Mouse (Mus musculus): ENCODE data around the gene Fam20b. TPM values are rescaled to one million over a fixed set of nuclear protein-coding genes. Genes with fewer than 3 reads are reported as not detected.
A peak's percentile ranks its signal among the peaks of the same experiment; 100 is the strongest.

The Fam20b gene
- polyA plus RNA-seq, 2 experiments, result 7.5 to 9.9 TPM

DNA sequence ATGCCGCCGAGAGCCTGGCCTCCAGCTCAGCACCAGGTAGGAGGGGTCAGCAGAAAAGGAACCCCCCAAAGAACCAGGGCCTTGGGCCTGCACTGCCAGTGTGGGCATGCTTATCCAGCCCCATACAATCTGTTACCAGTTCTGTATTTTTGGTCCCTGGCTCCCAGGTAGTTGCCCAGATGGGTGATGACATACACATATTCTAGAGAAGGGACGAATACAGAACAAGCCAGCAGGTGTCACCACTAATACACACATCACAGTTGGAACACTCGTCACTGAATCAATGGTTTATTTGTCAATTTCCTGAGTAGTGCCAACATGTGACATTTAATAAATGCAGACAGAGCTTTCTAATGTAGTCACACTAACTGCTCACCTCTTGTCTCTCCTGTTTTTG is 78.3 kb downstream of the Fam20b start:
- Histone ChIP-seq H3K9ac (replicated peaks) (no peak overlapping the region), H3K9me3 (ENCODE audit: control insufficient read depth, low read length) (no peaks in the 10 kb centered on the region), H3K27me3 (ENCODE audit: control insufficient read depth, insufficient read depth, low read length) (no peaks in the 10 kb centered on the region), H3K4me2 (ENCODE audit: low read depth) (no peak overlapping the region), H3K4me1 (replicated peaks; ENCODE audit: control insufficient read depth in 2 of 2, insufficient read depth in 2 of 2, low read length in 1 of 2) (no peaks in the 10 kb centered on the region), H3K36me3 (replicated peaks; ENCODE audit: control insufficient read depth, insufficient read depth, low read depth) (no peaks in the 10 kb centered on the region; the same call in 1 of the 2 replicates), H3K27ac (no peak overlapping the region), H3K4me3 (ENCODE audit: insufficient read depth in 1 of 2, low read depth in 2 of 2, low read length in 2 of 2) (no peak overlapping the region)
- 67% methylated on average over 4 of the region's 4 CpGs for WGBS (ENCODE audit: insufficient replicate concordance)
- no peak for DNase-seq (ENCODE audit: low read depth in 3 of 3, low spot score in 3 of 3)
- no peak for ATAC-seq (ENCODE audit: insufficient read depth)
- TF ChIP-seq EP300 (IDR thresholded peaks at IDR 0.05; ENCODE audit: low read depth), result no peak
- TF ChIP-seq CTCF (IDR thresholded peaks at IDR 0.05; ENCODE audit: low read depth), result peak; percentile 33; the same call in 1 of the 2 replicates

DNA sequence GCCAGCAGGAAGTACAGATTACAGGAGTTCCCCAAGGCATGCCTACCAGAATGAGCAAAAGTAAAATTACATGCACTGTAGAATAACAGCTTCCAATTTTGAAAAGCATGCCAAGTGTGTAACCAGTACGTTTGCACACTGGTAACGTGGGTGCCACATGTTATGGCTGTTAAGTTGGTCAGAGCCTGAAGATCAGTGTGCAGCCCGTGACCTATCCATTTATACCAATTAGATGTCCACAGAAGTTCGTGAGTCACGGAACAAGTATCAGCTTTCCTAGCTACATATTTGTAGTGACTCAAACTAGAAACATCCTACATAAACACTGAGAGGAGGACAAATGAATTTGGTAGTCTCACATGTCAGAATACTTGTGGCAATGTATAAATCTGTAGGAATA is 79.4 kb downstream of the Fam20b start:
- Histone ChIP-seq H3K9ac (replicated peaks) (no peak overlapping the region), H3K36me3 (replicated peaks; ENCODE audit: control insufficient read depth, insufficient read depth, low read depth) (peaks cover under 1% of the 10 kb centered on the region; the same call in 1 of the 2 replicates), H3K4me1 (replicated peaks; ENCODE audit: control insufficient read depth in 2 of 2, insufficient read depth in 2 of 2, low read length in 1 of 2) (no peaks in the 10 kb centered on the region), H3K4me3 (ENCODE audit: insufficient read depth in 1 of 2, low read depth in 2 of 2, low read length in 2 of 2) (no peak overlapping the region), H3K9me3 (ENCODE audit: control insufficient read depth, low read length) (no peaks in the 10 kb centered on the region), H3K27ac (no peak overlapping the region), H3K27me3 (ENCODE audit: control insufficient read depth, insufficient read depth, low read length) (no peaks in the 10 kb centered on the region), H3K4me2 (ENCODE audit: low read depth) (no peak overlapping the region)
- 73% methylated on average over 5 of the region's 5 CpGs for WGBS (ENCODE audit: insufficient replicate concordance)
- DNase-seq (ENCODE audit: low read depth in 3 of 3, low spot score in 3 of 3) (no peak), ATAC-seq (ENCODE audit: insufficient read depth) (no peak)
- no peak for TF ChIP-seq EP300 (IDR thresholded peaks at IDR 0.05; ENCODE audit: low read depth)
- TF ChIP-seq CTCF (IDR thresholded peaks at IDR 0.05; ENCODE audit: low read depth), result no peak

DNA sequence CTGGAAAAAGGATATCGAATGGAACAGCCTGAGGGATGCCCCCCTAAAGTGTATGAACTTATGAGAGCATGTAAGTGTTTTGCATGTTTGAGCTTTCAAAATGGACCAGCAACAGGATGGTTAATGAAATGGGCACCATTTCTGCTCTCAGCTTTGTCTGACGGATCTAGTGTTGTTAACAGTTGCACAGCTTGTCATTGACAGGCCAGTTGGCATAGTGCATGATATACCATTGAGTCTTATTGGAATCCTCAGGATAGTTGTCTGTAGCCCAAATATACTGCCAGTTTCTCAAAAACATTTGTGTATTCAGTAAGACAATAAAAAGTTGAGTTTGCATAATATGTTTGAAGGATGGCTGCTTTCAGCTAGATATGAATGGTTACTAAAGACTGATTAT is 83.7 kb downstream of the Fam20b start:
- peaks cover 6% of the 10 kb centered on the region for H3K36me3 ChIP-seq (replicated peaks; ENCODE audit: control insufficient read depth, insufficient read depth, low read depth)
- ATAC-seq (ENCODE audit: insufficient read depth), result no peak
- 65% methylated on average over 2 of the region's 2 CpGs for WGBS (ENCODE audit: insufficient replicate concordance)

DNA sequence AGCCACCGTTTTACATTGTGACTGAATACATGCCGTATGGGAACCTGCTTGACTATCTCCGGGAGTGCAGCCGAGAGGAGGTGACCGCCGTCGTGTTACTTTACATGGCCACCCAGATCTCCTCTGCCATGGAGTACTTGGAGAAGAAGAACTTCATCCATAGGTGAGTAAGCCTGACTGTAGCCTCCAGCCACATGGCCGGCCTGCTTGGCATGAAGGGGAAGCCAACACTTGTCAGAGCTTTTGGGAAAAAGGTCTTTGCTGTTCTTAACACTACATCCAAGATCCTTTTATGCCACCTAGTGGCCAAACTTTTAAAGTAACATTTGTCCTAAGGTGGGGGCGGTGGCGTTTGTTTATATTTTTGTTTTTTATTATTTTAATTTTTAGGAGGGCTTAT is 85.8 kb downstream of the Fam20b start:
- H3K9ac ChIP-seq (replicated peaks), result no peak overlapping the region
- ATAC-seq (ENCODE audit: insufficient read depth), result no peak
- TF ChIP-seq EP300 (IDR thresholded peaks at IDR 0.05; ENCODE audit: low read depth) (no peak), CTCF (IDR thresholded peaks at IDR 0.05; ENCODE audit: low read depth) (peak; percentile 61)
- H3K4me3 ChIP-seq (ENCODE audit: insufficient read depth in 1 of 2, low read depth in 2 of 2, low read length in 2 of 2), result no peak overlapping the region
- H3K9me3 ChIP-seq (ENCODE audit: control insufficient read depth, low read length), result no peaks in the 10 kb centered on the region
- WGBS (ENCODE audit: insufficient replicate concordance), result 75% methylated on average over 10 of the region's 10 CpGs
- no peak overlapping the region for H3K27ac ChIP-seq
- peaks cover 11% of the 10 kb centered on the region for H3K36me3 ChIP-seq (replicated peaks; ENCODE audit: control insufficient read depth, insufficient read depth, low read depth)
- H3K4me1 ChIP-seq (replicated peaks; ENCODE audit: control insufficient read depth in 2 of 2, insufficient read depth in 2 of 2, low read length in 1 of 2), result no peaks in the 10 kb centered on the region
- peak in 1 of 3 experiments; percentile 25 for DNase-seq (ENCODE audit: low read depth in 3 of 3, low spot score in 3 of 3)
- H3K4me2 ChIP-seq (ENCODE audit: low read depth), result no peak overlapping the region
- H3K27me3 ChIP-seq (ENCODE audit: control insufficient read depth, insufficient read depth, low read length), result no peaks in the 10 kb centered on the region

More for the DNA sequence above, 83.7 kb downstream of the Fam20b start:
- Histone ChIP-seq H3K4me2 (ENCODE audit: low read depth) (no peak overlapping the region), H3K4me1 (replicated peaks; ENCODE audit: control insufficient read depth in 2 of 2, insufficient read depth in 2 of 2, low read length in 1 of 2) (no peaks in the 10 kb centered on the region), H3K9ac (replicated peaks) (no peak overlapping the region), H3K27me3 (ENCODE audit: control insufficient read depth, insufficient read depth, low read length) (no peaks in the 10 kb centered on the region), H3K9me3 (ENCODE audit: control insufficient read depth, low read length) (no peaks in the 10 kb centered on the region), H3K4me3 (ENCODE audit: insufficient read depth in 1 of 2, low read depth in 2 of 2, low read length in 2 of 2) (no peak overlapping the region), H3K27ac (no peak overlapping the region)
- DNase-seq (ENCODE audit: low read depth in 3 of 3, low spot score in 3 of 3), result no peak
- TF ChIP-seq CTCF (IDR thresholded peaks at IDR 0.05; ENCODE audit: low read depth) (no peak), EP300 (IDR thresholded peaks at IDR 0.05; ENCODE audit: low read depth) (no peak)

DNA sequence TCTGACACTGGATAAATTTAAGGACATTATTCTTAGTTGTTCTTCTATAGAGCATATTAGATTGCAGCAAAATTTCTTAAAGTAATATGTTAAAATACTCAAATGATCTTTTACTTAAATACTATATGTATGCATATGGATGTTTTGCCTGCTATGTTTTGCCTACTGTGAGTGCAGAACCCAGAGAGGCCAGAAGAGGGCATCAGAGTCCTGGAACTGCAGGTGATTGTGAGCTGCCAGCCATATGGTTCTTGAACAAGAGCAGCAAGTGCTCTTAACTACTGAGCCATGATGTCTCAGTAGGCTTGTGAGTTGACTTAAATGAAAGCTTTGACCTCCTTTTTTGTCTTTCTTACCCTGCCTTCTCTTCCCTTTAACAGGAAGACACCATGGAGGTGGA is 87.9 kb downstream of the Fam20b start:
- Histone ChIP-seq H3K9ac (replicated peaks) (no peak overlapping the region), H3K4me2 (ENCODE audit: low read depth) (no peak overlapping the region), H3K27ac (no peak overlapping the region), H3K36me3 (replicated peaks; ENCODE audit: control insufficient read depth, insufficient read depth, low read depth) (peaks cover 12% of the 10 kb centered on the region), H3K4me1 (replicated peaks; ENCODE audit: control insufficient read depth in 2 of 2, insufficient read depth in 2 of 2, low read length in 1 of 2) (no peaks in the 10 kb centered on the region), H3K9me3 (ENCODE audit: control insufficient read depth, low read length) (no peaks in the 10 kb centered on the region), H3K4me3 (ENCODE audit: insufficient read depth in 1 of 2, low read depth in 2 of 2, low read length in 2 of 2) (no peak overlapping the region), H3K27me3 (ENCODE audit: control insufficient read depth, insufficient read depth, low read length) (no peaks in the 10 kb centered on the region)
- TF ChIP-seq EP300 (IDR thresholded peaks at IDR 0.05; ENCODE audit: low read depth) (no peak), CTCF (IDR thresholded peaks at IDR 0.05; ENCODE audit: low read depth) (peak; percentile 55)
- ATAC-seq (ENCODE audit: insufficient read depth) (no peak), DNase-seq (ENCODE audit: low read depth in 3 of 3, low spot score in 3 of 3) (no peak)

All from liver, embryonic 14.5 days (tissue).